Mouse (Mus musculus) embryonic facial prominence, embryonic 15.5 days (tissue): Measurements from ENCODE around the gene Igf1r. TPM values are rescaled to one million over a fixed set of nuclear protein-coding genes. Genes with fewer than 3 reads are reported as not detected.
A peak's percentile ranks its signal among the peaks of the same experiment; 100 is the strongest.

Experiments used
- ATAC-seq: fragments of 200-750 bp; cut with Nextera tagmentation; 2 replicates; pipeline ENCODE4 v1.8.0; 2017; ENCODE audit warnings: low read depth, moderate TSS enrichment; ENCODE audit not compliant: insufficient number of reproducible peaks, low FRiP score, low TSS enrichment
- H3K27ac ChIP-seq: fragments of 300-500 bp; sonication (generic); replicated peaks from 2 replicates; pipeline ENCODE4 v1.5.1; 2015; ENCODE audit warnings: mild to moderate bottlenecking, inconsistent platforms
- H3K27me3 ChIP-seq: fragments of 300-500 bp; sonication (generic); 2 replicates; pipeline ENCODE4 v1.6.1; 2015; ENCODE audit warnings: inconsistent platforms
- H3K36me3 ChIP-seq: fragments of 300-500 bp; sonication (generic); 2 replicates; pipeline ENCODE4 v1.6.1; 2015; ENCODE audit warnings: mild to moderate bottlenecking, inconsistent platforms
- H3K4me1 ChIP-seq: fragments of 300-500 bp; sonication (generic); 2 replicates; pipeline ENCODE4 v1.6.1; 2015; ENCODE audit warnings: inconsistent platforms
- H3K4me2 ChIP-seq: fragments of 300-500 bp; sonication (generic); replicated peaks from 2 replicates; pipeline ENCODE4 v1.6.1; 2015; ENCODE audit warnings: mild to moderate bottlenecking, inconsistent platforms
- H3K4me3 ChIP-seq: fragments of 300-500 bp; sonication (generic); replicated peaks from 2 replicates; pipeline ENCODE4 v1.5.1; 2015; ENCODE audit warnings: mild to moderate bottlenecking, inconsistent platforms
- H3K9ac ChIP-seq: fragments of 300-500 bp; sonication (generic); 2 replicates; pipeline ENCODE4 v1.6.1; 2015; ENCODE audit warnings: inconsistent platforms
- H3K9me3 ChIP-seq: fragments of 300-500 bp; sonication (generic); replicated peaks from 2 replicates; pipeline ENCODE4 v1.6.1; 2016; ENCODE audit warnings: inconsistent platforms
- WGBS: fragments of 180-500 bp; shearing (Covaris S2); methylation state at CpG from one replicate; pipeline ENCODE4 v1.1.7; 2015; 5-methylcytosine and 5-hydroxymethylcytosine counted together
- polyA plus RNA-seq: library from polyadenylated mRNA; unstranded; fragments of >200 nt; fragmentation: Nextera tagmentation; extraction: Ambion mirVana; gene quantifications from 2 replicates; pipeline ENCODE4 v1.2.1, GENCODE M21; 2015

Gene Igf1r
- polyA plus RNA-seq, 1 experiment from 2014 or later: 26.2 TPM

- no peak overlapping the region for H3K4me3 ChIP-seq
Measured at GRCm38 (mm10) chr7:68232521-68232920, 279.9 kb downstream of the Igf1r start.

GRCm38 (mm10) chr7:68233619-68234223 lies 281.1 kb downstream of the Igf1r start:
- H3K4me3 ChIP-seq: no peak overlapping the region
- H3K27ac ChIP-seq: peak overlapping the region; percentile 49; the same call in 1 of the 2 replicates
- ATAC-seq: peak; percentile 12; the same call in 1 of the 2 replicates
- peaks cover 15% of the 10 kb centered on the region for H3K4me1 ChIP-seq
- 12% methylated on average over 13 of the region's 13 CpGs for WGBS
- no peak overlapping the region for H3K4me2 ChIP-seq
- no peak overlapping the region for H3K9ac ChIP-seq
- no peaks in the 10 kb centered on the region for H3K27me3 ChIP-seq
- H3K9me3 ChIP-seq: no peaks in the 10 kb centered on the region
- H3K36me3 ChIP-seq: peaks cover 12% of the 10 kb centered on the region

More at GRCm38 (mm10) chr7:68232521-68232920, 279.9 kb downstream of the Igf1r start:
- no peak overlapping the region for H3K9ac ChIP-seq
- H3K4me2 ChIP-seq: no peak overlapping the region
- H3K27me3 ChIP-seq: no peaks in the 10 kb centered on the region
- no peaks in the 10 kb centered on the region for H3K9me3 ChIP-seq
- peak overlapping the region; percentile 55; the same call in 1 of the 2 replicates for H3K27ac ChIP-seq
- peaks cover 20% of the 10 kb centered on the region for H3K4me1 ChIP-seq
- ATAC-seq: no peak
- peaks cover 16% of the 10 kb centered on the region for H3K36me3 ChIP-seq
- WGBS: 70% methylated on average over 5 of the region's 5 CpGs

GRCm38 (mm10) chr7:68236817-68237216 lies 284.2 kb downstream of the Igf1r start:
- Histone ChIP-seq H3K9me3 (no peaks in the 10 kb centered on the region), H3K4me1 (peaks cover 15% of the 10 kb centered on the region), H3K27me3 (no peaks in the 10 kb centered on the region), H3K36me3 (no peaks in the 10 kb centered on the region), H3K9ac (no peak overlapping the region), H3K4me2 (no peak overlapping the region), H3K27ac (no peak overlapping the region), H3K4me3 (no peak overlapping the region)
- 80% methylated on average over 8 of the region's 8 CpGs for whole genome bisulfite sequencing
- ATAC-seq: no peak

- peaks cover under 1% of the 10 kb centered on the region for H3K4me1 ChIP-seq
- no peak overlapping the region for H3K9ac ChIP-seq
- no peaks in the 10 kb centered on the region for H3K27me3 ChIP-seq
- ATAC-seq: peak; percentile 39; the same call in 1 of the 2 replicates
- no peak overlapping the region for H3K4me2 ChIP-seq
- H3K27ac ChIP-seq: no peak overlapping the region
- no peaks in the 10 kb centered on the region for H3K9me3 ChIP-seq
- 39% methylated on average over 11 of the region's 11 CpGs for WGBS
- no peak overlapping the region for H3K4me3 ChIP-seq
- H3K36me3 ChIP-seq: no peaks in the 10 kb centered on the region
Measured at GRCm38 (mm10) chr7:68239220-68239827, 286.7 kb downstream of the Igf1r start.

GRCm38 (mm10) chr7:68241205-68241604 lies 288.6 kb downstream of the Igf1r start:
- H3K27ac ChIP-seq: no peak overlapping the region
- H3K27me3 ChIP-seq: no peaks in the 10 kb centered on the region
- H3K9me3 ChIP-seq: no peaks in the 10 kb centered on the region
- H3K9ac ChIP-seq: no peak overlapping the region
- 82% methylated on average over 9 of the region's 9 CpGs for whole genome bisulfite sequencing
- no peaks in the 10 kb centered on the region for H3K4me1 ChIP-seq
- H3K36me3 ChIP-seq: no peaks in the 10 kb centered on the region
- ATAC-seq: no peak
- no peak overlapping the region for H3K4me3 ChIP-seq
- H3K4me2 ChIP-seq: no peak overlapping the region

- no peak for ATAC-seq
- no peak overlapping the region for H3K4me2 ChIP-seq
- no peak overlapping the region for H3K27ac ChIP-seq
- H3K36me3 ChIP-seq: no peaks in the 10 kb centered on the region
- 48% methylated on average over 4 of the region's 4 CpGs for WGBS
- H3K27me3 ChIP-seq: no peaks in the 10 kb centered on the region
- no peaks in the 10 kb centered on the region for H3K9me3 ChIP-seq
- no peak overlapping the region for H3K9ac ChIP-seq
- no peak overlapping the region for H3K4me3 ChIP-seq
- no peaks in the 10 kb centered on the region for H3K4me1 ChIP-seq
Measured at GRCm38 (mm10) chr7:68245681-68246080, 293.1 kb downstream of the Igf1r start.

GRCm38 (mm10) chr7:68246249-68246648 lies 293.6 kb downstream of the Igf1r start:
- Histone ChIP-seq H3K4me3 (no peak overlapping the region), H3K9ac (no peak overlapping the region), H3K36me3 (no peaks in the 10 kb centered on the region), H3K4me1 (no peaks in the 10 kb centered on the region), H3K27ac (no peak overlapping the region), H3K4me2 (no peak overlapping the region), H3K9me3 (no peaks in the 10 kb centered on the region), H3K27me3 (no peaks in the 10 kb centered on the region)
- 62% methylated on average over 8 of the region's 8 CpGs for WGBS
- ATAC-seq: no peak

GRCm38 (mm10) chr7:68250411-68250810 lies 297.8 kb downstream of the Igf1r start:
- no peak overlapping the region for H3K9ac ChIP-seq
- WGBS: 69% methylated on average over 1 of the region's 1 CpGs
- no peaks in the 10 kb centered on the region for H3K9me3 ChIP-seq
- no peaks in the 10 kb centered on the region for H3K4me1 ChIP-seq
- H3K4me2 ChIP-seq: no peak overlapping the region
- H3K36me3 ChIP-seq: no peaks in the 10 kb centered on the region
- no peak for ATAC-seq
- H3K4me3 ChIP-seq: no peak overlapping the region
- H3K27ac ChIP-seq: no peak overlapping the region
- H3K27me3 ChIP-seq: no peaks in the 10 kb centered on the region

GRCm38 (mm10) chr7:68250902-68251301 lies 298.3 kb downstream of the Igf1r start:
- Histone ChIP-seq H3K27me3 (no peaks in the 10 kb centered on the region), H3K4me1 (no peaks in the 10 kb centered on the region), H3K9me3 (no peaks in the 10 kb centered on the region), H3K4me2 (no peak overlapping the region), H3K4me3 (no peak overlapping the region), H3K27ac (no peak overlapping the region), H3K9ac (no peak overlapping the region), H3K36me3 (no peaks in the 10 kb centered on the region)
- 90% methylated on average over 3 of the region's 3 CpGs for WGBS
- ATAC-seq: no peak

GRCm38 (mm10) chr7:68257767-68258166 lies 305.1 kb downstream of the Igf1r start:
- no peak overlapping the region for H3K4me3 ChIP-seq
- no peak overlapping the region for H3K4me2 ChIP-seq
- ATAC-seq: no peak
- H3K9me3 ChIP-seq: no peaks in the 10 kb centered on the region
- H3K9ac ChIP-seq: no peak overlapping the region
- 74% methylated on average over 2 of the region's 2 CpGs for whole genome bisulfite sequencing
- no peaks in the 10 kb centered on the region for H3K36me3 ChIP-seq
- peaks cover 3% of the 10 kb centered on the region; the same call in 1 of the 2 replicates for H3K4me1 ChIP-seq
- no peak overlapping the region for H3K27ac ChIP-seq
- no peaks in the 10 kb centered on the region for H3K27me3 ChIP-seq

GRCm38 (mm10) chr7:68258326-68259150 lies 305.9 kb downstream of the Igf1r start:
- WGBS: 85% methylated on average over 17 of the region's 17 CpGs
- no peaks in the 10 kb centered on the region for H3K36me3 ChIP-seq
- ATAC-seq: no peak
- no peaks in the 10 kb centered on the region for H3K27me3 ChIP-seq
- no peak overlapping the region for H3K9ac ChIP-seq
- H3K4me2 ChIP-seq: no peak overlapping the region
- H3K27ac ChIP-seq: no peak overlapping the region
- H3K4me1 ChIP-seq: peaks cover 4% of the 10 kb centered on the region
- H3K4me3 ChIP-seq: no peak overlapping the region
- no peaks in the 10 kb centered on the region for H3K9me3 ChIP-seq
